Mouse (Mus musculus): ENCODE data around the gene Plekhm2. TPM values are rescaled to one million over a fixed set of nuclear protein-coding genes. Genes with fewer than 3 reads are reported as not detected.

Plekhm2 gene
- polyA plus RNA-seq, 1 experiment: 73.3 TPM

DNA sequence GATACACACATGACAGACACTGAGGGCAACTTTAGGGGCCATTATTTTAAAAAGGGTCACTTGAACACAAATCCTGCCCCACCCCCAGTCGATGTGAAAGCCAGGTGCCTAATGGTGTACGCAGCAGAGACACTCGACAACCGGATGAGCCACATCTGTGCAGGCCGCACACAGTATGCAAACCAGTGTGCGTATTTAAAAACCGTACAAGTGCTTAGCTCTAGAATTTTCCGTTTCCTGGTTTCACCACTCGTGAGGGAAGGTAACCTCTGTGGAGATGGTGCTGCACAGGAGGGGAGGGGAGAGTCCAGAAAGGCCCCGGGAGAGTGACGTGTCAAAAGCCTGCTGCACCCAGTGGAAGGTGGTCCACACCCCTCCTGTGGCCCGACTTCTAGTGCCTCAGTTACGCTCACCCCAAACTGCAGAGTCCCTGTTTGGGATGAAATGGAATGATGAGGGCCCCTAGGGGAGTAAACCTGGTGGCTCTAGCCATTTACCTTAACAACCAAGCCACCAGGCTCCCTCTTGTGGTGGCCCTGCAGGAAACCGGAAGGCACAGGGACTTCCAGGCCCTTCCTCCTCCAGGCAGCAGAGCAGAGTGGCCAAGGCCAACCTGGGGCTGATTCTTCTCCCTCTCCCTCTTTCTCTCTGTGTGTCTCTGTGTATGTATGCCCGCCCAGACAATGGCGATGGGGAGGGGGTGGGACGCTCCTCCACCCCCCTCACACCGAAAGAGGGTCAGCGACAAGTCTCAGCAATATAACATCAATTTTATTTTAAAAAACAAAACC lies 39.5 kb downstream of the Plekhm2 start:
- TF ChIP-seq CTCF (IDR thresholded peaks at IDR 0.05; ENCODE audit: control insufficient read depth, insufficient read depth, insufficient replicate concordance, low read depth, low read length): no peak; the same call in 1 of the 2 replicates
- no peak for TF ChIP-seq POLR2A (IDR thresholded peaks at IDR 0.05; ENCODE audit: control insufficient read depth, low read depth, low read length)
- Histone ChIP-seq H3K27me3 (ENCODE audit: control insufficient read depth, insufficient read depth, low read length) (no peaks in the 10 kb centered on the region), H3K36me3 (ENCODE audit: control insufficient read depth, insufficient read depth, low read length) (no peaks in the 10 kb centered on the region; the same call in 1 of the 2 replicates), H3K27ac (ENCODE audit: control insufficient read depth, insufficient read depth, low read depth, low read length) (no peak overlapping the region), H3K4me1 (ENCODE audit: control insufficient read depth, insufficient read depth, low read length) (peaks cover 11% of the 10 kb centered on the region), H3K4me3 (ENCODE audit: control insufficient read depth, low read depth, low read length) (no peak overlapping the region)

DNA sequence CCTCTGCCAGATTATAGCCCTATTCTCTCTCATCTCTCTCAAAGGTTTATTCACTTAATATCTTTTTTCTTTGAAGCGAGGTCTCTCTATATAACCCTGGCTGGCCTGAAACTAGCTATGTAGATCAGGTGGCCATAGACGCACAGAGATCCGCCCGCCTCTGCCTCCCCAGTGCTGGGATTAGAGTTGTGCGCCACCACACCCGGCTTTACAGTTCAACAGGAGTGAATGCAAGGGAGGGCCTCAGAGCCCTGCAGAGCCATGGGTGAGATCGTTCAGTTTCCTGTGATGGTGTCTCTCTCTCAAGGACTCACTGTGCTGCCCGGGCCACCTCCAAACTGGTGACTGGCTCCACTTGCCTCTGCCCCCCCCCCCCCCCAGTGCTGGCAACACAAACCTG lies 40.6 kb downstream of the Plekhm2 start:
- Histone ChIP-seq H3K36me3 (ENCODE audit: control insufficient read depth, insufficient read depth, low read length) (no peaks in the 10 kb centered on the region; the same call in 1 of the 2 replicates), H3K4me3 (ENCODE audit: control insufficient read depth, low read depth, low read length) (no peak overlapping the region), H3K27me3 (ENCODE audit: control insufficient read depth, insufficient read depth, low read length) (no peaks in the 10 kb centered on the region), H3K27ac (ENCODE audit: control insufficient read depth, insufficient read depth, low read depth, low read length) (0 out of 2 replicates have a peak overlapping the region, but pooled peaks have one; percentile 3), H3K4me1 (ENCODE audit: control insufficient read depth, insufficient read depth, low read length) (peaks cover 11% of the 10 kb centered on the region)
- TF ChIP-seq POLR2A (IDR thresholded peaks at IDR 0.05; ENCODE audit: control insufficient read depth, low read depth, low read length): no peak
- no peak for TF ChIP-seq CTCF (IDR thresholded peaks at IDR 0.05; ENCODE audit: control insufficient read depth, insufficient read depth, insufficient replicate concordance, low read depth, low read length)

DNA sequence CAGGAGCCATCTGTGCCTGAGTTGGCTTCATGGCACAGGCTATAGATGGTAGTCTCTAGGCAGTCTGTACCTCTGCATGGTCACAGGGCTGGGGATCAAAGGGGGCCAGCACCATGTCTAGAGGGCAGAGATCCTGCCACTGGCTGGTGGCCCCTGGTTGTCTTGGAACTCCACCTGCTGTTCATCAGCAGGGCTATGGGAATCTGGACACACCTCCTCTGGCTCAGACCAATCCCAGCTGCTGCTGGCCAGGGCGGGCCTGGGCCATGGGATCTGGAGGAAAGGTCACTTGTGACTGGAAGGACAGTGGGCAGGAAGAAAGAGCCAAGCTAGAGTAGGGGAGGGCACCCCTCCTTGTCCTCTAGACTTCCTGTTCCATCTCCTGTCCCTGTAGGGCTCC lies 41.0 kb downstream of the Plekhm2 start, which contains the start of gene Slc25a34:
Slc25a34 (minus strand) TSS at position 156 of the 400 bp plus-strand sequence.
- TF ChIP-seq CTCF (IDR thresholded peaks at IDR 0.05; ENCODE audit: control insufficient read depth, insufficient read depth, insufficient replicate concordance, low read depth, low read length) (no peak), POLR2A (IDR thresholded peaks at IDR 0.05; ENCODE audit: control insufficient read depth, low read depth, low read length) (peak; percentile 38; the same call in 1 of the 2 replicates)
- Histone ChIP-seq H3K27me3 (ENCODE audit: control insufficient read depth, insufficient read depth, low read length) (no peaks in the 10 kb centered on the region), H3K36me3 (ENCODE audit: control insufficient read depth, insufficient read depth, low read length) (no peaks in the 10 kb centered on the region; the same call in 1 of the 2 replicates), H3K4me1 (ENCODE audit: control insufficient read depth, insufficient read depth, low read length) (peaks cover 11% of the 10 kb centered on the region), H3K27ac (ENCODE audit: control insufficient read depth, insufficient read depth, low read depth, low read length) (peak within 1 kb of the TSS; percentile 63), H3K4me3 (ENCODE audit: control insufficient read depth, low read depth, low read length) (peak within 1 kb of the TSS; percentile 20)

DNA sequence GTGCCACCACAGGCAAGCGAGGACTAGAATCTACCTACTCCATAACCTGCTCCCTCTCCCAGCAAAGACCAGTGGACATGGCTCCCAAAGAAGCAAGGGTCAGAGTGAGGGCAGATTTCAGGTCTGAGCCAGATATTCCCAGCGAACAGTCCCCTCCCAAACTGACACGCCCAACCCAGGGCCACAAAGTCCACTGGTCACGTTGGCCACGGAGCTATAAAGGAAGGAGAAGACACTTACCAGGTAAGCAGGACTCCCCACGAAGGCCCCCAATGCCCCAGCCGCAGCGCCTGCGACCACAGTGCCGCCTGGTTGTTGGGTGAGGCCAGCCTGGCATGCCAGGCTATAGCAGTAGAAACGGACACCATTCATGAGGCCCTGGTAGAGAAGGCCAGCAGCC lies 41.7 kb downstream of the Plekhm2 start:
- peak overlapping the region; percentile 20 for H3K4me3 ChIP-seq (ENCODE audit: control insufficient read depth, low read depth, low read length)
- peaks cover 8% of the 10 kb centered on the region for H3K4me1 ChIP-seq (ENCODE audit: control insufficient read depth, insufficient read depth, low read length)
- H3K36me3 ChIP-seq (ENCODE audit: control insufficient read depth, insufficient read depth, low read length): no peaks in the 10 kb centered on the region
- H3K27me3 ChIP-seq (ENCODE audit: control insufficient read depth, insufficient read depth, low read length): no peaks in the 10 kb centered on the region
- peak overlapping the region; percentile 63; the same call in 1 of the 2 replicates for H3K27ac ChIP-seq (ENCODE audit: control insufficient read depth, insufficient read depth, low read depth, low read length)
- TF ChIP-seq CTCF (IDR thresholded peaks at IDR 0.05; ENCODE audit: control insufficient read depth, insufficient read depth, insufficient replicate concordance, low read depth, low read length): no peak
- no peak for TF ChIP-seq POLR2A (IDR thresholded peaks at IDR 0.05; ENCODE audit: control insufficient read depth, low read depth, low read length)

DNA sequence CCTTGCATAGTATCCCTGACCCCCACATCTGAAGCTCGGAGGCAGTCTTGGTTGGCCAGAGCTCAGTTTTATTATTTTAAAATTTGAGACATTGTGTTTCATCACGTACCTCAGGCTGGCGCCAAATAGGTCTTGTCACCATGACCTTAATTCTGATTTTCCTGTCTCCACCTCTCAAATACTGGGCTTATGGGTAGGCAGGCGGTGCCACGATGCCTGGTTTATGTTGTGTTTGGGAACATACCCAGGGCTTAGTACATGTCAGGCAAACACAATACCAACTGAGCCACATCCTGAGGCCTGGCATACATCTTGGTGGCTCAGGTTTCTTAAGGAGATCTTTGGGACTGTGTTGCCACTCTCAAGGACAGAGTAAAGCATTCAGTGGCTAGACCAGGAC lies 42.1 kb downstream of the Plekhm2 start:
- Histone ChIP-seq H3K27me3 (ENCODE audit: control insufficient read depth, insufficient read depth, low read length) (no peaks in the 10 kb centered on the region), H3K36me3 (ENCODE audit: control insufficient read depth, insufficient read depth, low read length) (no peaks in the 10 kb centered on the region), H3K4me1 (ENCODE audit: control insufficient read depth, insufficient read depth, low read length) (peaks cover 10% of the 10 kb centered on the region), H3K4me3 (ENCODE audit: control insufficient read depth, low read depth, low read length) (0 out of 2 replicates have a peak overlapping the region, but pooled peaks have one; percentile 20), H3K27ac (ENCODE audit: control insufficient read depth, insufficient read depth, low read depth, low read length) (no peak overlapping the region)
- TF ChIP-seq CTCF (IDR thresholded peaks at IDR 0.05; ENCODE audit: control insufficient read depth, insufficient read depth, insufficient replicate concordance, low read depth, low read length): no peak
- no peak for TF ChIP-seq POLR2A (IDR thresholded peaks at IDR 0.05; ENCODE audit: control insufficient read depth, low read depth, low read length)

DNA sequence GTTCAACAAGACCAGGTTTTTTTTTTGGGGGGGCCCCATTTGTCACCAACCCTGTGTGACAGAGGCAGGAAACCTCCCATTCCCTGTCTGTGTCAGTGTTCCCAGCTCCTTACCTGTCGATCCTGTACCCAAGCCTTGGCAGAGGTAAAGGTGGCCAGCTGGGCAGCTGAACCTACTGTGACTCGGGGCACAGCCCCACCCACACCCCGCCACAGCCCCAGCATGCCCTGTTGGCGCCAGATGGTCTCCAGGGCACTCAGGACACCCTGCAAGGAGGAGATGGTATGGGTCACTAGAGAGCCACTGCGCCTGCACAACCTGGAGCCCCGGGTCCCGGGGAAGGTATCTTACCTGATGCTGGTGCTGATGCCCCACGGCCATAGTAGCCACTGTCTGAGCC lies 42.6 kb downstream of the Plekhm2 start:
- no peaks in the 10 kb centered on the region for H3K36me3 ChIP-seq (ENCODE audit: control insufficient read depth, insufficient read depth, low read length)
- no peak overlapping the region for H3K4me3 ChIP-seq (ENCODE audit: control insufficient read depth, low read depth, low read length)
- peaks cover 14% of the 10 kb centered on the region for H3K4me1 ChIP-seq (ENCODE audit: control insufficient read depth, insufficient read depth, low read length)
- no peak for TF ChIP-seq CTCF (IDR thresholded peaks at IDR 0.05; ENCODE audit: control insufficient read depth, insufficient read depth, insufficient replicate concordance, low read depth, low read length)
- H3K27me3 ChIP-seq (ENCODE audit: control insufficient read depth, insufficient read depth, low read length): no peaks in the 10 kb centered on the region
- H3K27ac ChIP-seq (ENCODE audit: control insufficient read depth, insufficient read depth, low read depth, low read length): no peak overlapping the region

DNA sequence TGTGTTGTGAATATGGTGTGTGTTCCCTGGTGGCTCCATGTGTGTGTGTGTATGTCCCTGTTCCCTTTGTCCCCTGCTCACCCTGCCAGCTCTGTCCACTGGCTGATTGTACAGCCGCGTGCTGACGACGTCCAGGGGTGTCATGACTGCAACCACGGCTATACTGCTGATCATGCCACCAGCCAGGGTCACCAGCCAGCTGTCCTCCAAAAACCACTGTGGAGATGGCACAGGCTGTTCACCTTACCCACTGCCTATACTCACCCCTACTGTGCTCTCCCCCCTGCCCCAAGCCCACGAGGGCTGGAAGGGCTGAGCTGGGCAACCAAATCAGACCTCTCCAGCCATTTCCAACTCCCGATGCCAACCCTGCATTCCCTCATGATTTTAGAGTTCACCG lies 43.4 kb downstream of the Plekhm2 start:
- no peak for TF ChIP-seq CTCF (IDR thresholded peaks at IDR 0.05; ENCODE audit: control insufficient read depth, insufficient read depth, insufficient replicate concordance, low read depth, low read length)
- no peak for TF ChIP-seq POLR2A (IDR thresholded peaks at IDR 0.05; ENCODE audit: control insufficient read depth, low read depth, low read length)
- Histone ChIP-seq H3K27me3 (ENCODE audit: control insufficient read depth, insufficient read depth, low read length) (no peaks in the 10 kb centered on the region), H3K4me1 (ENCODE audit: control insufficient read depth, insufficient read depth, low read length) (peaks cover 14% of the 10 kb centered on the region), H3K27ac (ENCODE audit: control insufficient read depth, insufficient read depth, low read depth, low read length) (no peak overlapping the region), H3K36me3 (ENCODE audit: control insufficient read depth, insufficient read depth, low read length) (no peaks in the 10 kb centered on the region), H3K4me3 (ENCODE audit: control insufficient read depth, low read depth, low read length) (no peak overlapping the region)
